Mouse (Mus musculus) urinary bladder, postnatal 25 days (tissue): ENCODE measurements around the gene Cog2.

Experiments
- DNase-seq: peaks from one replicate; pipeline ENCODE4 v3.0.0; 2022; ENCODE audit warnings: low spot score

The Cog2 gene

DNA sequence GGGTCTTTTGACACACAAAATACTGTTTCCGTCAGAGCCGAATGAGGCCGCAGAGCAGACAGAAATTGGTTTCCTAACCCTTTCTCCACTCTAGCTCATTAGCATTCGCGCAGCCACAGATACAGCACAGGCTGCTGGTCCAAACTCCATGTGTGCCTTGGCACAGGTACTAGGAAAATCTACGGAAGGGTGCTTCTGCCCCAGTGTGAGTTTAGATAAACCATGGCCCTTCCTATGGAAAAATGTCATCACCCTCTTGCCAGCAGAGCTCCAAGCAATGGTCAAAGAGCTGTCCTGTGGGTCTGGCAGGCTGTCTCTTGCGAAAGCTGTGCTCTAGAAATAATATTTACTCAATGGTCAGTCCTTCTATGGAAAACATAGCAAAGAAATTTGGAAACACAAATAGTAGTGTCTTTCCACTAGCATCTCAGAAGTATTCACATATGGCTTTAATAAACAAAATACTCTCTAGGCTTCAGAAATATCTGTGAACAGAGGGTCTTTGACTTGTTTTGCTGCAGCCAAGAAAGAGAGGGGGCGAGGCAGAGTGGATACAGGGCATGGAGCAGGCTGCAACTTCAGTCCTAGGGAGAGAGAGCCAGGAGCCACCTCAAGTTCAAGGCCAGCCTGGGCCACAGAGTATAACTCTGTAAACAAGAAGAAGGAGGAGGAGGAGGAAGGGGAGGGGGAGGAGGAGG lies 51.3 kb downstream of the Cog2 start:
- DNase-seq = no peak

- DNase-seq = no peak
These were observed 51.8 kb downstream of the Cog2 start for GRCm38 (mm10) chr8:124572430-124572775.

GRCm38 (mm10) chr8:124573552-124574340 lies 53.2 kb downstream of the Cog2 start:
- peak; percentile 89 for DNase-seq

- DNase-seq = no peak
These were observed 55.2 kb downstream of the Cog2 start, which contains the start of gene Capn9 for GRCm38 (mm10) chr8:124575811-124576210. Gene Capn9, plus strand, starts transcription at chr8:124576111.

GRCm38 (mm10) chr8:124576751-124577150 lies 56.2 kb downstream of the Cog2 start:
- no peak for DNase-seq

DNA sequence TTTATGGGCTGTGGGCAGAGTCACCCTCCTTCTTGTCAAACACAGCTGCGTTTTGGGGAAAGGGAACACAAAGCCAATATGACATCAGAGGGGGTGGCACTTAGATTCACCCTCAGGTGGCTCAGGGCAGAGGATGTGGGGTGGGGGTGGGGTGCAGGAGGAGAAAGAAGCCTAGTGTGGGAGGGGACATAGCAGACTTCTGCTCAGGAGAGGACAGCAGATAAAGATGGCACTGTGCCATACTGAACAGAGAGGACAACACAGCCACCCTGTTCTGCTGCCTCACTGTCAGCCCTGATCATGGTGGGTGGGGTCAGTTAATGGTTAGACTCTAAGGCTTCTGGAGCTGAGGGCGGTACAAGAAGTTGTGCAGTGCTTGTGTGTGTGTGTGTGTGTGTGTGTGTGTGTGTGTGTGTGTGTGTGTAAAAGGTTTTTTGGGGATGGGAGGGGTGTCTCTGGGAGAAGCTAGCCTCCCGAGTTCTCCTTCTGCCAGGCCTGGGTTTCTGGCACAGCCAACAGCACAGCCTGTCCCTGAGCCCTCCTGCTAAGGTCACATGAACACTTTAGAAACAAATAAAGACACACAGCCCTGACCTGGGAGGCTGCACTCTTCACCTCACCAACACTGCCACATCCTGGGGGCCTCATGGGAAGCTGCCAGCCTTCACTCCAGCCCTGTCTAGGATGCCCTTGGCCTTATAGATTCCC lies 65.3 kb downstream of the Cog2 start:
- DNase-seq = no peak

DNA sequence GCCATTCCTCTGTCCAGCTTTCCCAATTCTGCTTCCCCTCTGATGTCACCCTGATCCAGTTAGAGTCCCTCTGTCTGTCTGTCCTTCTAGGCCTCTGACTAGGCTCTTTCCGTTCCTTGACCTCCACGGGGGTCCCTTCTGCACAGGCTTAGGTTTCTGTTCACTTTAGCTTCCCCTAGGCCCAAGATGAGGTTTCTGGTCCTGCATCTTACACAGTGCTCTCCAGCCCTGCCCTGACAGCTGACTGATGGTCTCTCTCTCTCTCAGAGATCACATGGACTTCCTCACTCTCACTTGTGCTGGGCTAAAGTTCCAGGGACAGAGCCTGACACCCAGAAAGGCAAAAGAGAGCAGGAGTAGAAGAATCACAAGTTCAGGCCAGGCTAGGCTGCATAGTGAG lies 66.0 kb downstream of the Cog2 start:
- no peak for DNase-seq

DNA sequence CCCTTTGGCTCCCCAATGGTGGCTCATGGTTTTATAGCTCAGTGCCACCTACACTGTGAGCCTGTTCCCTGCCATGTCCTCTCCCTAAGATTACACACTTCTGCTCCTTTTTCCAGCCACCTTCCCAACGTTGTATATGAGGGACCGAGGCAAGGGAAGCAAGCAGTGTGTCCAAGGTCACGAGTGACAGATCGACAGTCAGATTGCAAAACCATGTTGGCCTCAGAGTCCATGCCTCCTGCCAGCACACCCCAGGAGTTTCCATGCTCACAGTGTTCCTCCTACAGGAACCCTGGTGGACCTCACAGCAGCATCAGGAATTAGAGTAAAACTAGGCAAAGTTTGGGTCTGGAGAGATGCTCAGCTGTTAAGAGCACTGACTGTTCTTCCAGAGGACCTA lies 68.8 kb downstream of the Cog2 start:
- no peak for DNase-seq
